In genomic region chr14:19751025-19751771, GRCm38 (mm10) we compare ENCODE assay signal across 8 mouse cellular contexts. TPM values are rescaled to one million over a fixed set of nuclear protein-coding genes. Genes with fewer than 3 reads are reported as not detected.
DNase-seq lines count a peak whose midpoint lies in the region; ATAC-seq and TF ChIP-seq lines count a peak whose summit lies in the region.

TSS of gene Nid2 (plus strand) at chr14:19751265.

- no peak within 1 kb of the TSS for H3K9ac ChIP-seq in CH12.LX (ENCODE audit: insufficient read depth, low read depth)
- peak within 1 kb of the TSS; percentile 66 for H3K9ac ChIP-seq in lung, embryonic 15.5 days

- dilution Hi-C loops in CH12.LX (cut with MboI; ENCODE audit: extremely low pct_ligation_motif_present, extremely low pct_unique_long_range_greater_than_20kb, low sequenced_read_pairs): no loop called here

- no peaks in the 10 kb centered on the region for H3K36me3 ChIP-seq in CH12.LX (replicated peaks in 1 of 2; ENCODE audit: control insufficient read depth in 1 of 2, insufficient read depth in 1 of 2, low read length in 1 of 2)
- H3K36me3 ChIP-seq in lung, embryonic 15.5 days: no peaks in the 10 kb centered on the region
- H3K36me3 ChIP-seq in thymus, adult 2 months (ENCODE audit: control insufficient read depth, insufficient read depth, low read length): no peaks in the 10 kb centered on the region

- no peak for TF ChIP-seq RAD21 in CH12.LX (IDR thresholded peaks at IDR 0.05; ENCODE audit: low read depth, low read length)

- H3K4me1 ChIP-seq in CH12.LX (ENCODE audit: control insufficient read depth in 1 of 2, insufficient read depth in 2 of 2): peaks cover 11 to 16% of the 10 kb centered on the region in 2 experiments
- peaks cover 39% of the 10 kb centered on the region for H3K4me1 ChIP-seq in lung, embryonic 15.5 days
- H3K4me1 ChIP-seq in olfactory bulb, adult 2 months (ENCODE audit: control insufficient read depth, insufficient read depth, low read length): peaks cover 19% of the 10 kb centered on the region
- H3K4me1 ChIP-seq in thymus, adult 2 months (replicated peaks; ENCODE audit: control insufficient read depth, insufficient read depth, low read length): peaks cover 5% of the 10 kb centered on the region

- H3K4me2 ChIP-seq in CH12.LX (ENCODE audit: insufficient read depth, low read depth, poor library complexity, severe bottlenecking): peak within 1 kb of the TSS; percentile 71
- H3K4me2 ChIP-seq in lung, embryonic 15.5 days: peak within 1 kb of the TSS; percentile 82

- peak; percentile 51 for DNase-seq in CH12.LX (ENCODE audit: extremely low read depth)
- DNase-seq in cerebellum, adult 18-20 months: peak; percentile 4 to 11
- DNase-seq in forelimb bud, embryonic 11.5 days (ENCODE audit: low read depth, low spot score): peak; percentile 98
- peak; percentile 95 for DNase-seq in heart, postnatal 4 days
- no peak for DNase-seq in layer of hippocampus, adult 2 months (ENCODE audit: low spot score in 2 of 2)
- peak; percentile 7 for DNase-seq in thymus, adult 2 months

- peaks cover 2% of the 10 kb centered on the region for H3K27me3 ChIP-seq in CH12.LX (replicated peaks)
- peaks cover 50% of the 10 kb centered on the region for H3K27me3 ChIP-seq in lung, embryonic 15.5 days
- H3K27me3 ChIP-seq in thymus, adult 2 months (ENCODE audit: control insufficient read depth, insufficient read depth, low read length): peaks cover 11% of the 10 kb centered on the region; the same call in 1 of the 2 replicates

- no peaks in the 10 kb centered on the region for H3K79me2 ChIP-seq in CH12.LX (replicated peaks; ENCODE audit: control insufficient read depth, extremely low read depth, insufficient read depth, poor library complexity, severe bottlenecking)

- no peak for TF ChIP-seq CTCF in CH12.LX (conservative IDR thresholded peaks at IDR 0.05 in 1 of 2, IDR thresholded peaks at IDR 0.05 in 1 of 2; ENCODE audit: low read depth in 2 of 2, low read length in 2 of 2)
- TF ChIP-seq CTCF in layer of hippocampus, adult 2 months (conservative IDR thresholded peaks at IDR 0.05): no peak
- no peak for TF ChIP-seq CTCF in olfactory bulb, adult 2 months (IDR thresholded peaks at IDR 0.05; ENCODE audit: insufficient read depth, low read depth, low read length)
- TF ChIP-seq CTCF in thymus, adult 2 months (IDR thresholded peaks at IDR 0.05; ENCODE audit: borderline replicate concordance, control insufficient read depth, extremely low read depth, insufficient read depth, low read length, poor library complexity): no peak

- peak within 1 kb of the TSS; percentile 46 to 69 (median 49) for H3K4me3 ChIP-seq in CH12.LX (replicated peaks in 1 of 3; ENCODE audit: low read depth in 2 of 3, low read length in 2 of 3, poor library complexity in 1 of 3)
- H3K4me3 ChIP-seq in layer of hippocampus, adult 2 months: peak within 1 kb of the TSS; percentile 66
- H3K4me3 ChIP-seq in lung, embryonic 15.5 days: peak within 1 kb of the TSS; percentile 60
- H3K4me3 ChIP-seq in olfactory bulb, adult 2 months (ENCODE audit: insufficient read depth, low read depth, low read length): peak within 1 kb of the TSS; percentile 50
- peak within 1 kb of the TSS; percentile 31 for H3K4me3 ChIP-seq in thymus, adult 2 months (ENCODE audit: control insufficient read depth, insufficient read depth, low read length)

- H3K9me3 ChIP-seq in CH12.LX (replicated peaks; ENCODE audit: low read length): no peaks in the 10 kb centered on the region
- H3K9me3 ChIP-seq in lung, embryonic 15.5 days: no peaks in the 10 kb centered on the region

- peak; percentile 96 for ATAC-seq in lung, embryonic 15.5 days (ENCODE audit: borderline replicate concordance, extremely low read depth, low FRiP score, low TSS enrichment)

- in situ Hi-C loops in CH12.LX (cut with MboI; ENCODE audit: low pct_ligation_motif_present, low pct_unique_long_range_greater_than_20kb, low sequenced_read_pairs): no loop called here

- under 1% methylated on average over 45 of the region's 45 CpGs for WGBS in lung, embryonic 15.5 days
- under 1% methylated on average over 45 of the region's 45 CpGs for WGBS in olfactory bulb, adult 2 months
- 2% methylated on average over 45 of the region's 45 CpGs for WGBS in thymus, adult 2 months

- TF ChIP-seq POLR2A in CH12.LX (IDR thresholded peaks at IDR 0.05; ENCODE audit: low read depth, low read length): peak; percentile 60; the same call in 1 of the 2 replicates
- no peak for TF ChIP-seq POLR2A in olfactory bulb, adult 2 months (IDR thresholded peaks at IDR 0.05; ENCODE audit: insufficient read depth, low read depth, low read length)
- no peak for TF ChIP-seq POLR2A in thymus, adult 2 months (IDR thresholded peaks at IDR 0.05; ENCODE audit: control insufficient read depth, extremely low read depth, insufficient read depth, low read length, poor library complexity)

- no peak for TF ChIP-seq EP300 in CH12.LX (IDR thresholded peaks at IDR 0.05; ENCODE audit: low read length)

- H3K27ac ChIP-seq in CH12.LX (ENCODE audit: insufficient read depth, low read depth): no peak within 1 kb of the TSS
- peak within 1 kb of the TSS; percentile 55 for H3K27ac ChIP-seq in layer of hippocampus, adult 2 months
- H3K27ac ChIP-seq in lung, embryonic 15.5 days: peak within 1 kb of the TSS; percentile 80
- H3K27ac ChIP-seq in olfactory bulb, adult 2 months (ENCODE audit: insufficient read depth, low read depth, low read length): no peak within 1 kb of the TSS
- H3K27ac ChIP-seq in thymus, adult 2 months (ENCODE audit: control insufficient read depth, insufficient read depth, low read length): no peak within 1 kb of the TSS

TF ChIP-seq in CH12.LX, 34 proteins besides CTCF, POLR2A, EP300 and RAD21:
- TF ChIP-seq NELFE (IDR thresholded peaks at IDR 0.05; ENCODE audit: low read depth, low read length): no peak
- TF ChIP-seq ZMIZ1 (IDR thresholded peaks at IDR 0.05; ENCODE audit: low read depth, low read length): no peak
- peak; percentile 34; the same call in 1 of the 2 replicates for TF ChIP-seq TCF12 (IDR thresholded peaks at IDR 0.05; ENCODE audit: low read depth, low read length)
- 0 out of 2 replicates have a peak, but pooled peaks have one; percentile 22 for TF ChIP-seq TBP (conservative IDR thresholded peaks at IDR 0.05; ENCODE audit: low read depth, low read length)
- TF ChIP-seq MXI1 (IDR thresholded peaks at IDR 0.05; ENCODE audit: low read depth, low read length): peak; percentile 48; the same call in 1 of the 2 replicates
- TF ChIP-seq CHD2 (IDR thresholded peaks at IDR 0.05; ENCODE audit: low read length): peak; percentile 61; the same call in 1 of the 2 replicates
- no peak for TF ChIP-seq RCOR1 (conservative IDR thresholded peaks at IDR 0.05; ENCODE audit: low read depth, low read length)
- TF ChIP-seq NRF1 (IDR thresholded peaks at IDR 0.05; ENCODE audit: low read depth, low read length): 0 out of 2 replicates have a peak, but pooled peaks have one; percentile 1
- 0 out of 2 replicates have a peak, but pooled peaks have one; percentile 9 for TF ChIP-seq ELF1 (IDR thresholded peaks at IDR 0.05; ENCODE audit: low read depth, low read length)
- peak; percentile 60; the same call in 1 of the 2 replicates for TF ChIP-seq MAX (IDR thresholded peaks at IDR 0.05; ENCODE audit: low read length)
- 0 out of 2 replicates have a peak, but pooled peaks have one; percentile 14 for TF ChIP-seq E2F4 (IDR thresholded peaks at IDR 0.05; ENCODE audit: insufficient replicate concordance, low read depth, low read length)
- 0 out of 2 replicates have a peak, but pooled peaks have one; percentile 18 for TF ChIP-seq IRF4 (IDR thresholded peaks at IDR 0.05; ENCODE audit: low read depth, low read length)

RNA-seq across cellular contexts. Expression of gene Nid2, which starts in this region (rescaled TPM):
- total RNA-seq in CH12.LX (2012; rRNA removed): 2.1 and 2.2 TPM in 2 replicates
- 0.58 and 0.80 TPM in 2 replicates for total RNA-seq in CH12.LX (2014; rRNA removed)
- polyA plus RNA-seq in CH12.LX (2012; ENCODE audit: insufficient read length, low read depth): 1.3 and 1.5 TPM in 2 replicates
- 100 to 1,000 TPM; 118 to 125 TPM for total RNA-seq in heart, postnatal 4 days (2021)
- 1 to 10 TPM; 1.4 to 2.3 TPM for total RNA-seq in layer of hippocampus, adult 2 months (2021)
- 108 TPM in 2 replicates for polyA plus RNA-seq in lung, embryonic 15.5 days (2015; fragmentation: Nextera tagmentation; extraction: Ambion mirVana)
- polyA plus RNA-seq in olfactory bulb, adult 2 months (2012; ENCODE audit: insufficient read depth, insufficient read length, low replicate concordance, missing spikeins): not detected in 2 replicates
- 4.2 and 4.7 TPM in 2 replicates for polyA plus RNA-seq in thymus, adult 2 months (2012; rRNA removed)

Comparison
In these comparisons a context has a peak if more than half of its experiments do, and no peak if none do; other contexts are left out.
1. RNA of gene Nid2 (total RNA-seq): 118 to 125 TPM in heart, postnatal 4 days; 1.4 to 2.3 TPM in layer of hippocampus, adult 2 months and 0.58 to 2.2 TPM in CH12.LX; every median in the first group is over 10 times any median in the second.
2. RNA of gene Nid2 (polyA plus RNA-seq): 108 TPM in lung, embryonic 15.5 days; 4.2 to 4.7 TPM in thymus, adult 2 months, 1.3 to 1.5 TPM in CH12.LX and not detected in olfactory bulb, adult 2 months; every median in the first group is over 10 times any median in the second.
3. DNase-seq: peak in CH12.LX (single experiment), cerebellum, adult 18-20 months (2 of 2), forelimb bud, embryonic 11.5 days (single experiment), heart, postnatal 4 days (single experiment) and thymus, adult 2 months (single experiment); none in layer of hippocampus, adult 2 months (0 of 2).
4. H3K27ac ChIP-seq: peak in layer of hippocampus, adult 2 months (single experiment) and lung, embryonic 15.5 days (single experiment); none in CH12.LX (single experiment), olfactory bulb, adult 2 months (single experiment) and thymus, adult 2 months (single experiment).
5. Peak in every context shown above with its lines, with median percentiles within 50 percentile points of each other: H3K4me3 ChIP-seq.